Mouse (Mus musculus): ENCODE results near the gene 4930447F04Rik.

Gene 4930447F04Rik

DNA sequence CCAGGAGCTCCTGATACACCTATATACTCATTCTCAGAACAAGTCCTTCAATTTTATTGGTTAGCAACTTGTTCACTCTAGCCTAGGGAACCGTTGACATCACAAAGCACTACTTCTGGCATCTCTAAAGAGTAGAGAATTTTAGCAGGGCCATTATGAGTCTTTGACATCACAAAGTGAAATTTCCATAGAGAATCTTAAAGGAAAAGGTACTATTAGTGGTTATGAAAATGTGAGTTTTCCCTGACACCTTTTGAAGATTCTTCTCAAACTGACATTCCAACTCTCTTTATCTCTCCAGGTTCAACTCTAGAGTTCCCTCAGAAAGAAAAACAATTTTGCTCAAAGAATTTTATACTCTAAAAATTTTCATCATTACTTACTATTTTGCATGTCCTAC is at the start of gene 4930447F04Rik:
TSS of gene 4930447F04Rik (minus strand) at position 101 of the 400 bp plus-strand sequence.
- no peak for DNase-seq (ENCODE audit: low spot score in 2 of 2)
